Mouse (Mus musculus) kidney, adult 2 months (tissue): ENCODE measurements around the gene Mpst. TPM values are rescaled to one million over a fixed set of nuclear protein-coding genes. Genes with fewer than 3 reads are reported as not detected.
A peak's percentile ranks its signal among the peaks of the same experiment; 100 is the strongest.

ENCODE experiments used
- DNase-seq: peaks from one replicate; pipeline ENCODE4 v3.0.0; 2021
- H3K27ac ChIP-seq: fragments of 200-500 bp; 2 replicates; pipeline ENCODE4 v1.5.1; 2012; ENCODE audit warnings: low read depth, low read length, control low read depth, inconsistent platforms; ENCODE audit not compliant: insufficient read depth
- H3K27me3 ChIP-seq: fragments of 200-500 bp; replicated peaks from 2 replicates; pipeline ENCODE4 v1.6.1; 2012; ENCODE audit warnings: mild to moderate bottlenecking, moderate library complexity, low read length, inconsistent platforms; ENCODE audit not compliant: control insufficient read depth, insufficient read depth
- H3K36me3 ChIP-seq: fragments of 200-500 bp; 2 replicates; pipeline ENCODE4 v1.6.1; 2012; ENCODE audit warnings: mild to moderate bottlenecking, moderate library complexity, low read length, inconsistent platforms; ENCODE audit not compliant: control insufficient read depth, insufficient read depth
- H3K4me1 ChIP-seq: fragments of 200-500 bp; 2 replicates; pipeline ENCODE4 v1.6.1; 2011; ENCODE audit warnings: low read length; ENCODE audit not compliant: control insufficient read depth, insufficient read depth
- H3K4me3 ChIP-seq: fragments of 200-500 bp; 2 replicates; pipeline ENCODE4 v1.5.1; 2011; ENCODE audit warnings: mild to moderate bottlenecking, low read depth, low read length, control low read depth; ENCODE audit not compliant: insufficient read depth
- CTCF ChIP-seq: fragments of 200-500 bp; conservative IDR thresholded peaks from 2 replicates; pipeline ENCODE4 v1.5.1; 2011; ENCODE audit warnings: low read depth, mild to moderate bottlenecking, control low read depth, low read length, moderate library complexity, mixed read lengths; ENCODE audit not compliant: insufficient read depth, insufficient read length
- POLR2A ChIP-seq: fragments of 200-500 bp; IDR thresholded peaks from one replicate; pipeline ENCODE4 v1.6.1; 2011; ENCODE audit warnings: low read depth, low read length, control low read depth
- WGBS: fragments of 180-500 bp; shearing (Covaris S2); methylation state at CpG from one replicate; pipeline ENCODE4 v1.1.7; 2018; 5-methylcytosine and 5-hydroxymethylcytosine counted together
- polyA plus RNA-seq: library from polyadenylated mRNA; depleted of rRNA; stranded (reverse); fragments of >200 nt; gene quantifications from 2 replicates; pipeline ENCODE4 v1.2.3, GENCODE M21; 2012

Mpst gene
- polyA plus RNA-seq, 1 experiment, result 270 TPM

GRCm38 (mm10) chr15:78429139-78429459 is 22.9 kb downstream of the Mpst start:
- Histone ChIP-seq H3K4me1 (peaks cover 24% of the 10 kb centered on the region; the same call in 1 of the 2 replicates), H3K4me3 (peak overlapping the region; percentile 66), H3K36me3 (no peaks in the 10 kb centered on the region), H3K27me3 (no peaks in the 10 kb centered on the region), H3K27ac (peak overlapping the region; percentile 91)
- WGBS, result 11% methylated on average over 3 of the region's 3 CpGs
- no peak for DNase-seq
- no peak for TF ChIP-seq CTCF
- no peak for TF ChIP-seq POLR2A

GRCm38 (mm10) chr15:78429871-78430622 is 23.8 kb downstream of the Mpst start:
- Histone ChIP-seq H3K27ac (peak overlapping the region; percentile 91), H3K4me1 (peaks cover 24% of the 10 kb centered on the region; the same call in 1 of the 2 replicates), H3K27me3 (no peaks in the 10 kb centered on the region), H3K36me3 (no peaks in the 10 kb centered on the region), H3K4me3 (no peak overlapping the region)
- 52% methylated on average over 13 of the region's 13 CpGs for WGBS
- DNase-seq, result peak; percentile 61
- TF ChIP-seq POLR2A, result no peak
- no peak for TF ChIP-seq CTCF

- WGBS, result 78% methylated on average over 10 of the region's 10 CpGs
- DNase-seq, result no peak
Observed at GRCm38 (mm10) chr15:78430874-78431273, 24.7 kb downstream of the Mpst start.

GRCm38 (mm10) chr15:78431541-78432121 is 25.4 kb downstream of the Mpst start:
- no peaks in the 10 kb centered on the region for H3K36me3 ChIP-seq
- no peak for TF ChIP-seq CTCF
- TF ChIP-seq POLR2A, result no peak
- DNase-seq, result peak; percentile 92

More at GRCm38 (mm10) chr15:78430874-78431273, 24.7 kb downstream of the Mpst start:
- H3K36me3 ChIP-seq, result no peaks in the 10 kb centered on the region
- no peak overlapping the region for H3K4me3 ChIP-seq
- TF ChIP-seq CTCF (no peak), POLR2A (no peak)
- H3K4me1 ChIP-seq, result peaks cover 24% of the 10 kb centered on the region; the same call in 1 of the 2 replicates
- H3K27me3 ChIP-seq, result no peaks in the 10 kb centered on the region
- H3K27ac ChIP-seq, result peak overlapping the region; percentile 91

GRCm38 (mm10) chr15:78434896-78435520 is 28.8 kb downstream of the Mpst start:
- Histone ChIP-seq H3K27me3 (no peaks in the 10 kb centered on the region), H3K36me3 (no peaks in the 10 kb centered on the region), H3K4me3 (no peak overlapping the region), H3K27ac (no peak overlapping the region), H3K4me1 (peaks cover 16% of the 10 kb centered on the region; the same call in 1 of the 2 replicates)
- WGBS, result 42% methylated on average over 6 of the region's 6 CpGs
- TF ChIP-seq POLR2A (no peak), CTCF (peak; percentile 60)
- peak; percentile 44 for DNase-seq

More at GRCm38 (mm10) chr15:78431541-78432121, 25.4 kb downstream of the Mpst start:
- no peaks in the 10 kb centered on the region for H3K27me3 ChIP-seq
- H3K4me3 ChIP-seq, result no peak overlapping the region
- peak overlapping the region; percentile 91 for H3K27ac ChIP-seq
- WGBS, result 56% methylated on average over 7 of the region's 7 CpGs
- peaks cover 24% of the 10 kb centered on the region; the same call in 1 of the 2 replicates for H3K4me1 ChIP-seq

- Histone ChIP-seq H3K4me3 (no peak overlapping the region), H3K36me3 (no peaks in the 10 kb centered on the region), H3K27ac (no peak overlapping the region), H3K4me1 (peaks cover 13% of the 10 kb centered on the region; the same call in 1 of the 2 replicates), H3K27me3 (no peaks in the 10 kb centered on the region)
- 85% methylated on average over 11 of the region's 11 CpGs for WGBS
- no peak for DNase-seq
- no peak for TF ChIP-seq POLR2A
- TF ChIP-seq CTCF, result no peak
Observed at GRCm38 (mm10) chr15:78435681-78436080, 29.5 kb downstream of the Mpst start.
